Mouse (Mus musculus) heart, embryonic 12.5 days (tissue): ENCODE data around the gene Polr2j. TPM values are rescaled to one million over a fixed set of nuclear protein-coding genes. Genes with fewer than 3 reads are reported as not detected.
"Not testable (repeated sequence)": the region's sequence is repeated elsewhere in the genome, so short reads cannot be mapped to it uniquely, and the experiment has no call there.

ENCODE experiments used
- ATAC-seq: fragments of 200-750 bp; cut with Nextera tagmentation; 2 replicates; pipeline ENCODE4 v1.8.0; 2017; ENCODE audit warnings: moderate TSS enrichment, moderate library complexity; ENCODE audit not compliant: insufficient number of reproducible peaks, low FRiP score
- H3K27ac ChIP-seq: fragments of 300-500 bp; sonication (generic); 2 replicates; pipeline ENCODE4 v1.5.1; 2016; ENCODE audit warnings: mild to moderate bottlenecking, moderate library complexity; ENCODE audit not compliant: poor library complexity, severe bottlenecking
- H3K27me3 ChIP-seq: fragments of 300-500 bp; sonication (generic); replicated peaks from 2 replicates; pipeline ENCODE4 v1.6.1; 2016; ENCODE audit warnings: mild to moderate bottlenecking, moderate library complexity
- H3K36me3 ChIP-seq: fragments of 300-500 bp; sonication (generic); 2 replicates; pipeline ENCODE4 v1.6.1; 2016; ENCODE audit warnings: mild to moderate bottlenecking, moderate library complexity
- H3K4me1 ChIP-seq: fragments of 300-500 bp; sonication (generic); replicated peaks from 2 replicates; pipeline ENCODE4 v1.6.1; 2016; ENCODE audit warnings: mild to moderate bottlenecking
- H3K4me2 ChIP-seq: fragments of 300-500 bp; sonication (generic); 2 replicates; pipeline ENCODE4 v1.6.1; 2016; ENCODE audit warnings: mild to moderate bottlenecking, moderate library complexity
- H3K4me3 ChIP-seq: fragments of 300-500 bp; sonication (generic); 2 replicates; pipeline ENCODE4 v1.5.1; 2016; ENCODE audit warnings: mild to moderate bottlenecking
- H3K9ac ChIP-seq: fragments of 300-500 bp; sonication (generic); 2 replicates; pipeline ENCODE4 v1.6.1; 2016; ENCODE audit warnings: mild to moderate bottlenecking, moderate library complexity
- H3K9me3 ChIP-seq: fragments of 300-500 bp; sonication (generic); replicated peaks from 2 replicates; pipeline ENCODE4 v1.6.1; 2016; ENCODE audit warnings: mild to moderate bottlenecking, moderate library complexity
- WGBS: fragments of 180-500 bp; shearing (Covaris S2); methylation state at CpG from one replicate; pipeline ENCODE4 v1.1.7; 2016; 5-methylcytosine and 5-hydroxymethylcytosine counted together
- polyA plus RNA-seq: library from polyadenylated mRNA; unstranded; fragments of >200 nt; fragmentation: Nextera tagmentation; extraction: Ambion mirVana; gene quantifications from 2 replicates; pipeline ENCODE4 v1.2.1, GENCODE M21; 2016

The Polr2j gene
- polyA plus RNA-seq, 1 experiment from 2014 or later, result 161 TPM

DNA sequence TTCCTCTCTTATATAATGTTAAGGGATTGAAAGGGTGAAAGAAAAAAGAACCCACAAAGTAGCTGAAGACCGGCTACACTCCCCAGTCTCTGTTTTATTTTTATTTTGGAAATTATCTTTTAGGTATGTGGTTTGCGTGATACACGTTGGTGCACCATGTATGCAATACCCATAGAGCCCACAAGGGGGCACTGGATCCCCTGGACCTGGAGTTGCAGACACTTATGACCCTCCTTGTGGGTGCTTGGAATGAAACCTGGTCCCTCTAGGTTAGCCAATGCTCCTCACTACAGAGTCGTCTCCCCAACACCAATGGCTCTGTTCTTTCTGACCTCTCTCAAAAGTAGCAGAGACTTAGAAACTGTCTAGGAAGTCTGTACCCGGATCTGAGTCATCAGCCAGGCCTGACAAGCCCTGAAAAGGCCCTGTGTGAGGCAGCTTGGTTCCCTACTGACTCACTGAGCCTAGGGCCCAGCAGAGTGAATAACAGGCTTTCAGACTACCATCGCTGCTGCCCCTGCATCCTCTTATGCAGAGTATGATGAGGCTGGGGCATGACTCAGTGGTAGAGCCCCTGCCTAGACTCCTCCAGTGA is 26.8 kb downstream of the Polr2j start:
- peaks cover 8% of the 10 kb centered on the region; the same call in 1 of the 2 replicates for H3K9me3 ChIP-seq
- no peak overlapping the region for H3K4me2 ChIP-seq
- H3K27ac ChIP-seq, result no peak overlapping the region
- H3K4me1 ChIP-seq, result no peaks in the 10 kb centered on the region
- peaks cover 41% of the 10 kb centered on the region for H3K36me3 ChIP-seq
- no peak overlapping the region for H3K4me3 ChIP-seq
- 0 out of 2 replicates have a peak, but pooled peaks cover 5% of the 10 kb centered on the region for H3K27me3 ChIP-seq
- ATAC-seq, result no peak
- no peak overlapping the region for H3K9ac ChIP-seq
- WGBS, result 81% methylated on average over 6 of the region's 6 CpGs

DNA sequence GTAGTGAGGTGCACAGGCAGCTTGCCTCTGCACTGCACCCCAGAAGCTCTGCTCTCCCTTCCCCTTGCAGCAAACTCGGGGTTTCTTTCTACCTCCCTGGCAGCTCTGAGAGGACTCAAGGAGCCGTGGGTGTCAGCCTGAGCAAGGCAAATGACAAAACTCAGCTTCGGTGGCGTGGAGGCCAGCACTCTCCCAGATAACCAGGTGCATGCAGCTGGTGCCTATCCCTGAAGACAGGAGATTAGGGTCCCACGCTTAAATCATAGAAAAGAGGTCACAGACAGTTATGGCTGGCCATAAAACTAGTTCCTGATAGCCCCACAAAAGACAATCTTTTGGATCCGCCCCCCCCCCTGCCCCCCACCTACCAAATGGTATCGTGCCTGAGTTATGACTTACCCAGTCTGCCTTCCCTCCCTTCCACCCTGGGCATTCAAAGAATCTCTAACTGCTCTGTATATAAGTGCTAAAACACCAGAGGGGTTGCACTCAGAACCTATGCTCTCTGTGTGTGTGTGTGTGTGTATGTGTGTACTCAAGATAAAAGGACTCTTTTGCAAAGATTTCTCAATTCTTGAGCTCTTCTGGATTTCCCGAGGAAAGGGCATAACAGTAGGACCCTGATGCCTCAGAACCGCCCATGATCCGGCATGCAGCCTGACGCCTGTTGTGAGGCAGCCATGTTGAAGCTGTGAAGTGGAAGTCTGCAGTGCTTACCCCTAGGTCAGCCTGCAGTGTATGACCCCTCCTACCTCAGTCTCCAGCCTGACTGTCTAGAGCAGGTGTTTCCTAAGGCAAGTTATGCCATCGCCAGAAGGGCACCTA is 28.4 kb downstream of the Polr2j start:
- no peak overlapping the region for H3K4me2 ChIP-seq
- H3K4me1 ChIP-seq, result no peaks in the 10 kb centered on the region
- 64% methylated on average over 12 of the region's 12 CpGs for WGBS
- no peak overlapping the region for H3K27ac ChIP-seq
- 0 out of 2 replicates have a peak, but pooled peaks cover 5% of the 10 kb centered on the region for H3K27me3 ChIP-seq
- no peak overlapping the region for H3K4me3 ChIP-seq
- H3K36me3 ChIP-seq, result peaks cover 27% of the 10 kb centered on the region
- H3K9me3 ChIP-seq, result peaks cover 8% of the 10 kb centered on the region; the same call in 1 of the 2 replicates
- ATAC-seq, result no peak
- no peak overlapping the region for H3K9ac ChIP-seq

DNA sequence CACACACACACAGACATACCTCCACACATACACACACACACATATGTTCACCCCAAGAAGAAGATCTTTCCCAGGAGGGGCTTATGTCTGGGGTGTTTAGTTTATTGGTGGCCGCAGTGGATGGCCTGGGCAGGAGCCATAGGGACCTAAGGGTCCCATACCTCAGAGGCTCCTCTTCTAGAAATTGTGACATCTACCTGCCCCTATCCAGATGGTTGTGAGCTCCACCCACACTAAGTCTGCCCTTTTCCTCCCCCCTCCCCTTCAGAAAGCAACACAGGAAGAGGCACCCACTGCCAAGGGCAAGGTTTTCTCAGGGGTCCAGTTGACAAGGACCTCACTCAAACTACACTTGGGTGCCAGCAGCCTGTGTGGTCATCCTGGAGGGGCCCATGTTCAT is 30.5 kb downstream of the Polr2j start:
- Histone ChIP-seq H3K9ac (no peak overlapping the region), H3K4me1 (no peaks in the 10 kb centered on the region), H3K4me3 (no peak overlapping the region), H3K9me3 (peaks cover 8% of the 10 kb centered on the region; the same call in 1 of the 2 replicates), H3K36me3 (peaks cover 7% of the 10 kb centered on the region), H3K4me2 (no peak overlapping the region), H3K27ac (no peak overlapping the region), H3K27me3 (0 out of 2 replicates have a peak, but pooled peaks cover 5% of the 10 kb centered on the region)
- WGBS, result 86% methylated on average over 1 of the region's 1 CpGs
- ATAC-seq, result no peak

DNA sequence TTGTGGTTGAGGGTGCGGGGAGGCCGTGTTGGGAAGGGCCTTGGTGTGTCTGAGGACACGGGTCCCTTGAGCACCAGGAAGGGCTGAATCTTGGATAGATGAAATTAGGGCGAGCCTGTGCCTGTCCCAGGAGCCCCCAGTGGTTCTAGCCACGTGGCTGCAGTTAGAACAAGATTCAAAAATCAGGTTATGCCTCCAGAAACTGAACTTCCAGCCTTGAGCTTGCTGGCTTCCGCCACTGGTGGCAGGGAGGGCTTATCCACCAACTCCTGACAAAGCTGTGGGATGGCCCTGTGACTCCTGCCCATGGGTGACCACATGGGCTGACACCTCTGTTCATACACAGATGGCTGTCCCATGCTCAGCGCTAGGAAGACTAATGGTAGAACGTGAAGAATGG is 31.3 kb downstream of the Polr2j start:
- H3K9me3 ChIP-seq, result peaks cover 7% of the 10 kb centered on the region; the same call in 1 of the 2 replicates
- no peak overlapping the region for H3K27ac ChIP-seq
- no peak for ATAC-seq
- 70% methylated on average over 8 of the region's 8 CpGs for WGBS
- no peaks in the 10 kb centered on the region for H3K4me1 ChIP-seq
- H3K27me3 ChIP-seq, result 0 out of 2 replicates have a peak, but pooled peaks cover 5% of the 10 kb centered on the region
- H3K4me2 ChIP-seq, result no peak overlapping the region
- H3K4me3 ChIP-seq, result no peak overlapping the region
- H3K36me3 ChIP-seq, result no peaks in the 10 kb centered on the region
- H3K9ac ChIP-seq, result no peak overlapping the region

DNA sequence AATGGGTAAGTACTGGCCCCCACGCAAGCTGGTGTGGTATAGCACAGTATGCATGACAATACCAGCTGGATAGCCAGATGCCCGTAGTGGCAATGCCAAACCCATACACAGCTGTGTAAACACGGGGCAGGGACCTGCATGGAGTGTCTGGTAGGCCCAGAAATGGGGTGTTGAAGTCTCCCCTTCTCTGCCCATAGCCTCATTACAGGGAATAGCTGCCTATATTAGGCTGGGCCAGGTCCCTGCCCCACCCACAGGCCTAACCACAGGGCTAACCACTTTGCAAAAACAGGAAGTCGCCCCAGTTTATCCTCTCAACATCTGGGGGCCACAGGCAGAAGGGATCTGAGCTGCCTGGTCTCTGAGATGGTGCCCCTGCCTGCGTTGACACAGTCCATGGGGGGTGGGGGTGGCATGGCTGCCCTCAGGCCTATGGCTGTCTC is 32.7 kb downstream of the Polr2j start:
- H3K36me3 ChIP-seq, H3K4me1 ChIP-seq, H3K9ac ChIP-seq, H3K27me3 ChIP-seq, ATAC-seq, H3K9me3 ChIP-seq, H3K27ac ChIP-seq, H3K4me2 ChIP-seq, H3K4me3 ChIP-seq: not testable (repeated sequence)
- WGBS, result 69% methylated on average over 5 of the region's 5 CpGs

DNA sequence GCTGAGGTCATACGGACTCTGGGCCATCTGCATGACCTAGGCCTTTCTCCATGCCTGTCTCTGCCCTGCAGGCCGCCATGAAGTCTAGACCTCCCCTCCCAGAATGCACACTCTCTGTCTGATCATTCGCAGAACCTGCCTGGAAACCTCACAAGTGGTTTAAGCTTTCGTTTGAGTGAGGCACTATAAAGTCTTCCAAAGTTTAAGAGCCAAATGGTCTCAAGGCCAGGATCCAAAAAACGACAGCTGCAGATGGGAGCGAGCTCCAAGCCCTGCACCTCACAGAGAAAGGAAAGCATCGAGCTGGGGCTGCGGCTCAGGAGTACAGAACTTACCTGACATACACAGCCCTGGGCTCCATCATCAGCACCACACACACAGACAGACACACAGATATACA is 35.9 kb downstream of the Polr2j start:
- no peak for ATAC-seq
- 79% methylated on average over 8 of the region's 8 CpGs for WGBS
- no peak overlapping the region for H3K27ac ChIP-seq

DNA sequence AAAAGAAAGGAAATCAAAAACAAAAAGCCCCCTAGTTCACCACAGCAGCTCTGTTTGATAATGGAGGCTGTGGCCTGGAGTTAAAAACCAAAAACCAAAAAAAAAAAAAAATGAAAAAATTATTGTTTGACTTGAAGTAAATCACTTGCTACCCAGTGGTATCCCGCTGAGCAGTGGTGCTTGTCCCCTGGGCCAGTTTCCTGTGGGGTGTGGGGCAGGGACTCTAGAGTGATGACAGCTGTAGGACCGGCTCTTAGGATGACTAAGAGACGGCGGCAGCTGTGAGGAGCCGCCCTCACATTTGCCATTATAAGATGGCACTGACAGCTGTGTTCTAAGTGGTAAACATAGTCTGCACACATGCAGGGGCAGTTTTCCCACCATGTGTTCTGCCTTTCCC is 39.0 kb downstream of the Polr2j start:
- Histone ChIP-seq H3K36me3 (0 out of 2 replicates have a peak, but pooled peaks cover under 1% of the 10 kb centered on the region), H3K9me3 (peaks cover 8% of the 10 kb centered on the region; the same call in 1 of the 2 replicates), H3K27me3 (no peaks in the 10 kb centered on the region), H3K4me1 (no peaks in the 10 kb centered on the region), H3K4me3 (no peak overlapping the region), H3K27ac (no peak overlapping the region), H3K4me2 (no peak overlapping the region), H3K9ac (no peak overlapping the region)
- no peak for ATAC-seq
- 70% methylated on average over 5 of the region's 5 CpGs for WGBS

More for the DNA sequence above, 35.9 kb downstream of the Polr2j start:
- no peak overlapping the region for H3K4me2 ChIP-seq
- no peaks in the 10 kb centered on the region for H3K36me3 ChIP-seq
- no peak overlapping the region for H3K4me3 ChIP-seq
- no peaks in the 10 kb centered on the region for H3K4me1 ChIP-seq
- H3K9ac ChIP-seq, result no peak overlapping the region
- H3K9me3 ChIP-seq, result peaks cover 8% of the 10 kb centered on the region; the same call in 1 of the 2 replicates
- H3K27me3 ChIP-seq, result no peaks in the 10 kb centered on the region

DNA sequence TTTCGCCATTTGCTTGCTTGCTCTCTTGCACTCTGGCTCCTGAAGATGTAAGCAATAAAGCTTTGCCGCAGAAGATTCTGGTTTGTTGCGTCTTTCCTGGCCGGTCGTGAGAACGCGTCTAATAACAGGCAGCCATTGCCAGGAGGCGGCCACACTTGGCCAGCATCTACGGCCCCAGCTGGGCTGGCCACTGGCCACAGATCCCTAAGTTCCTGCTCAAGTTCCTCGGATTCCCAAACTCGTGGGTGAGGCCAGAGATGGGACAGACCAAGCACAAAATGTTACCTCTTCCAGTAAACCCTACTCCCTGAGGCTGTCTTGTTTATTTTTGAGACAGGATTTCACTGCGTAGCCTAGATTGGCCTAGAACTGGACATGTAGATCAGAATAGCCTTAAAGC is 43.7 kb downstream of the Polr2j start:
- not testable (repeated sequence) for H3K4me3 ChIP-seq, H3K4me2 ChIP-seq, H3K36me3 ChIP-seq, H3K9ac ChIP-seq, H3K4me1 ChIP-seq, H3K27me3 ChIP-seq, H3K27ac ChIP-seq, H3K9me3 ChIP-seq, ATAC-seq
- 85% methylated on average over 11 of the region's 12 CpGs for WGBS

DNA sequence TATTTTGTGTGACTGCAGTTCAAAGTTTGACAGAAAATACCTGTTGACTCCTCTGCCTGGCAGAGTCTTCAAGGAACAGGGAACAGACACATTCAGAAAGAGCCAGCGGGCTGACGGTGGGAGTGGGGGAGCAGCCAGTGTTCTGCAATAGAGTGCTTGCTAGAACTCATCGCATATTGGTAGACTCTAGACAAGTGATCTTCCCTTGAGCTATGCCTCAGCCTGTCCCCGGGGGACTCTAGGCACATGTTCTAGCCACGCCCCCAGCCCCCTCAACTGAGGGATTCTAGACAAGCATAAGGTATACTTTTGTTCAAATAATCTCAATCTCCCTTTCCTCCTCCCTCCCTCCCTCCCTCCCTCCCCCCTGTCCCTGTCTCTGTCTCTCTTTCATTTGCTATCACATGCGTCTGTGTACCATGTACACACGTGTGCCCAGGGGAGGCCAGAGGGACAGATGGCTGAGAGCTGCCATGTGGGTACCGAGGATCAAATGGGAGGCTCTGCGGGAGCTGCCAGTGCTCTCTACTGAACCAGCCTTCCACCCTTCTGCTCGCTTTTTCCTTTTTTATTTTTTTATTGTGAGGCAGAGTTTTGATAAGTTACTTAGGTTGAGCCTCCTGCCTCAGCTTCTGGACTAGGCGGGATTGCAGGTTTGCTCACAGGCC is 47.5 kb downstream of the Polr2j start:
- H3K27ac ChIP-seq, result no peak overlapping the region
- no peak for ATAC-seq
- H3K9ac ChIP-seq, result no peak overlapping the region
- H3K36me3 ChIP-seq, result 0 out of 2 replicates have a peak, but pooled peaks cover 3% of the 10 kb centered on the region
- H3K4me1 ChIP-seq, result no peaks in the 10 kb centered on the region
- 74% methylated on average over 11 of the region's 11 CpGs for WGBS
- H3K4me2 ChIP-seq, result no peak overlapping the region
- H3K27me3 ChIP-seq, result no peaks in the 10 kb centered on the region
- H3K9me3 ChIP-seq, result peaks cover 7% of the 10 kb centered on the region
- no peak overlapping the region for H3K4me3 ChIP-seq

DNA sequence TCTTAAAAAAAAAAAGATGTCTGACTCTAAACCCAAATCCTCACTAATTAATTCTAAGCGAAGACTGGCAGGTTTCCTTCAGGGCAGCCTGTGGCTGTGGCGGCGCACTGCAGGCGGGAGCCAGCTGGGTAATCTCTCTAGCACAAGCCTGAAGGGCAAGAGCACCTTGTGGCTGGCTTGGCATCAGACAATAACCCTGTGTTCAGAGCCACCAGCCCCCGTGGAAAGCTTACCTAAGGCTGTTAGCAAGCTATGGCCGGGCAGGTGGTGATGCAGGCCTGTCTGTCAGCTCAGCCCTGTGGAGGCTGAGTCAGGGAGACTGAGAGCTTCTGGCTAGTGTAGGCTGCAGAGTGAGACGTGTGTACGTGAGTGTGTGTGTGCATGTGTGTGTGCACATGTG is 48.8 kb downstream of the Polr2j start:
- no peak for ATAC-seq
- Histone ChIP-seq H3K27ac (no peak overlapping the region), H3K4me3 (no peak overlapping the region), H3K9ac (no peak overlapping the region), H3K4me2 (no peak overlapping the region), H3K9me3 (peaks cover 7% of the 10 kb centered on the region), H3K27me3 (no peaks in the 10 kb centered on the region), H3K36me3 (0 out of 2 replicates have a peak, but pooled peaks cover 3% of the 10 kb centered on the region), H3K4me1 (no peaks in the 10 kb centered on the region)
- WGBS, result 79% methylated on average over 8 of the region's 8 CpGs

DNA sequence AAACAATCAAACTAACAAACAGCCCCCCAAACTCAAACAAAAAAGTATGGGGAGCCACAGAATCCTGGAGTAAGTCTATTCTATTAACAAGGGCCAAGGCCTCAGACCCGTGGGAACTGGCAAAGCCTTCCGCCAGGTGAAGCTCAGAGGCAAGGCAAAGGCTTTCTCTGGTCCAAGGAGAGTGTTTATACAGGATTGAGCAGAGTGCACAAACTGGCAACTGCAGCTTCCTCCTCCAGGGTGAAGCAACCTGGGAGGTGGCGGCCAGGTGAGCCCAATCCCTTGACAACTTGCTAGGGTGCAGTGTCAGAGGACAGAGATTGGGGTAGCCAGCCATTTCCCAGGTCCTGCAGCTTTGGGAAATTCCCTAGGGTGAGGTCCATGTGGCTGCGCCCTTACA is 50.9 kb downstream of the Polr2j start:
- Histone ChIP-seq H3K9ac (no peak overlapping the region), H3K27me3 (no peaks in the 10 kb centered on the region), H3K27ac (no peak overlapping the region), H3K36me3 (no peaks in the 10 kb centered on the region), H3K4me1 (peaks cover 5% of the 10 kb centered on the region), H3K9me3 (peaks cover 7% of the 10 kb centered on the region), H3K4me3 (no peak overlapping the region), H3K4me2 (no peak overlapping the region)
- no peak for ATAC-seq
- WGBS, result 82% methylated on average over 4 of the region's 4 CpGs
